Mouse (Mus musculus) neural tube, embryonic 15.5 days (tissue): ENCODE measurements around the gene Brpf1. TPM values are rescaled to one million over a fixed set of nuclear protein-coding genes. Genes with fewer than 3 reads are reported as not detected.

Source experiments
- ATAC-seq: fragments of 200-750 bp; cut with Nextera tagmentation; 2 replicates; pipeline ENCODE4 v1.8.0; 2017; ENCODE audit warnings: mild to moderate bottlenecking, moderate TSS enrichment, moderate library complexity; ENCODE audit not compliant: low FRiP score
- H3K27ac ChIP-seq: fragments of 300-500 bp; sonication (generic); replicated peaks from 2 replicates; pipeline ENCODE4 v1.5.1; 2015; ENCODE audit warnings: mild to moderate bottlenecking, inconsistent platforms
- H3K27me3 ChIP-seq: fragments of 300-500 bp; sonication (generic); replicated peaks from 2 replicates; pipeline ENCODE4 v1.6.1; 2015; ENCODE audit warnings: inconsistent platforms
- H3K36me3 ChIP-seq: fragments of 300-500 bp; sonication (generic); 2 replicates; pipeline ENCODE4 v1.6.1; 2015; ENCODE audit warnings: inconsistent platforms
- H3K4me1 ChIP-seq: fragments of 300-500 bp; sonication (generic); 2 replicates; pipeline ENCODE4 v1.6.1; 2015; ENCODE audit warnings: inconsistent platforms
- H3K4me2 ChIP-seq: fragments of 300-500 bp; sonication (generic); 2 replicates; pipeline ENCODE4 v1.6.1; 2015; ENCODE audit warnings: inconsistent platforms, mild to moderate bottlenecking, moderate library complexity
- H3K4me3 ChIP-seq: fragments of 300-500 bp; sonication (generic); replicated peaks from 2 replicates; pipeline ENCODE4 v1.5.1; 2015; ENCODE audit warnings: mild to moderate bottlenecking, inconsistent platforms
- H3K9ac ChIP-seq: fragments of 300-500 bp; sonication (generic); replicated peaks from 2 replicates; pipeline ENCODE4 v1.6.1; 2015; ENCODE audit warnings: mild to moderate bottlenecking, inconsistent platforms
- H3K9me3 ChIP-seq: fragments of 300-500 bp; sonication (generic); replicated peaks from 2 replicates; pipeline ENCODE4 v1.6.1; 2016; ENCODE audit warnings: inconsistent platforms
- WGBS: fragments of 180-500 bp; shearing (Covaris S2); methylation state at CpG from one replicate; pipeline ENCODE4 v1.1.7; 2015; ENCODE audit warnings: mixed read lengths; 5-methylcytosine and 5-hydroxymethylcytosine counted together
- polyA plus RNA-seq: library from polyadenylated mRNA; unstranded; fragments of >200 nt; fragmentation: Nextera tagmentation; extraction: Ambion mirVana; gene quantifications from 2 replicates; pipeline ENCODE4 v1.2.1, GENCODE M21; 2015

Brpf1 gene
- polyA plus RNA-seq, 1 experiment from 2014 or later, result 13.8 TPM

DNA sequence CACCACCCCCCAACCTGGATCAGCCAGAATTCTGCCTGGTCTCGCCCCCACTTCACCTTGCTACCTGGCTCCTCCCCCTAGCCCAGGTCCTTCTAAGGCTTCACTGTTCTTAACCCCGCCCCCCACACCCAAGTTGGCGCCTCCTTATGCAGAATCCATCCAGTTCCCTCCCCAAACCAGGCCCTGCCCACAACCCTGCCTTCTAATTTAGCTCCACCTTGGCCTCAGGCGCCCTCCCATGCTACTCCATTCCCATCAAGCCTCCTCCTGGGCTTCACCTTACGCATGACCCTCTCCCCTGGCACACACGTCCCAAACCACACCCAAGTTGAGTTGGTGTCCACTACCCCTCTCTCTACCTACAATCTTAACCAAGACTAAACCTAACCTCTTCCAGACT is 23.4 kb upstream of the Brpf1 start:
- H3K4me2 ChIP-seq, result peak overlapping the region; percentile 82

DNA sequence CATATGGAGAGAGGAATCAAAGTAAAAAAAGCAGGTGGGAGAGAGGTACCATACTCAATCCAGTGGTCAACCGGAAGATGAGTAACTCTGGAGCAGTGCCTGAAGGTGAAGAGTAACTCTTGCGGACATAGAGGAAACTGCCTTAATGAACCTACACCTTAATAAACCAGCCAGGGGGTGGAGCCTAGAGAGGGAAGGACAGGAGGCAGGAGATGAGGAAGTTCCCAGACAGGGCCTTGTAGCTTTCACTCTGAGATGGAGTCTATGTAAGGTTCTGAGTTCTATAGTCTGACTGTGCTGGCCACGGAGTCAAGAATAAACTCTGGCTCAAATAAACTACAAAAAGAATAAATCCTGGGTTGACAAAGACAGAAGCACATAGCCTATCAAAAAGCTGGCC is 22.0 kb upstream of the Brpf1 start:
- Histone ChIP-seq H3K9me3 (no peaks in the 10 kb centered on the region), H3K9ac (no peak overlapping the region), H3K4me2 (no peak overlapping the region), H3K27me3 (peaks cover 49% of the 10 kb centered on the region), H3K36me3 (peaks cover 6% of the 10 kb centered on the region; the same call in 1 of the 2 replicates), H3K4me3 (no peak overlapping the region), H3K4me1 (peaks cover 17% of the 10 kb centered on the region), H3K27ac (no peak overlapping the region)
- WGBS, result 80% methylated on average over 3 of the region's 3 CpGs
- no peak for ATAC-seq

More for the DNA sequence above, 23.4 kb upstream of the Brpf1 start:
- no peak overlapping the region for H3K9ac ChIP-seq
- peaks cover 49% of the 10 kb centered on the region for H3K27me3 ChIP-seq
- H3K4me3 ChIP-seq, result no peak overlapping the region; the same call in 1 of the 2 replicates
- no peak overlapping the region for H3K27ac ChIP-seq
- no peaks in the 10 kb centered on the region for H3K9me3 ChIP-seq
- H3K36me3 ChIP-seq, result peaks cover 13% of the 10 kb centered on the region; the same call in 1 of the 2 replicates
- peaks cover 17% of the 10 kb centered on the region for H3K4me1 ChIP-seq
- no peak for ATAC-seq
- 11% methylated on average over 6 of the region's 6 CpGs for WGBS

DNA sequence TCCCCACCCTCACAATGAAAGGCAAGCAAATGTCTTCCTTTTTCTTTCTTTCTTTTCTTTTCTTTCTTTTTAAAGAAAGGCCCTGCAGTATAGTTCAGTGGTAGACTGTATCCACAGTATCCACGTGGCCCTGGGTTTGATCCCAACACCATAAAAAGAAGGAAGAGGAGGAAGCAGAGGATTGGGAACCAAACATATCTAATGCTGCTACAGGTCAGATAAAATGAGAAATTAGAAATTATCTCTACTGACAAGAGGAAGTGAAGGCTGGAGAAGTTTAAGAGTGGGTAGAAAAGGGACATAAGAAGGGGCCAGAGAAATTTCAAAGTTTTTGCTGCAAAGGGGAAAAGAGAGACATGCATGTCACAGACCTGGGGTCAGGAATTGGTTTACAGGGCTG is 20.6 kb upstream of the Brpf1 start:
- no peaks in the 10 kb centered on the region for H3K36me3 ChIP-seq

DNA sequence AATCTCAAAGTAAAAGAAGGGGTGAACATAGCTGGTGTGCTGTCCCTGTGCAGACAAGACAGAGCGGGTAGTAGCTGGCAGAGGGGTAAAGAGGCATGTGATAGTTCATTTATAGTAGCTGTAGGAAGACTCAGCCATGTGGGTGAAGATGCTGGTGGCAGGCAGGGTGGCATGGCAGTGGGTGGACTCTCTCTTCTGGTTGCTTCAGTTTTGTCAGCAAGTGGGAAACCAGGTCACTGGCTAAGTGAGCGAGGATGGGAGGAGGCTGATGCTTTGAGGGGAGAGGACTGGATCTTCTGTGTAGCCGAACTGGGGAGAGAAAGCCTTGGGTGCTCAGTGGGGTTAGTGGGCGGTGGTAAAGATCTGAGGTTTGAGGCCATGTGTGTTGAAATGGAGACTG is 19.7 kb upstream of the Brpf1 start:
- no peaks in the 10 kb centered on the region for H3K9me3 ChIP-seq
- no peak overlapping the region for H3K9ac ChIP-seq
- H3K4me3 ChIP-seq, result no peak overlapping the region
- peaks cover 11% of the 10 kb centered on the region for H3K4me1 ChIP-seq
- no peaks in the 10 kb centered on the region for H3K36me3 ChIP-seq
- no peak overlapping the region for H3K27ac ChIP-seq
- WGBS, result 85% methylated on average over 4 of the region's 4 CpGs
- no peak for ATAC-seq
- no peak overlapping the region for H3K4me2 ChIP-seq
- H3K27me3 ChIP-seq, result peaks cover 31% of the 10 kb centered on the region

More for the DNA sequence above, 20.6 kb upstream of the Brpf1 start:
- Histone ChIP-seq H3K27ac (no peak overlapping the region), H3K9ac (no peak overlapping the region), H3K4me3 (no peak overlapping the region), H3K4me1 (peaks cover 17% of the 10 kb centered on the region), H3K27me3 (peaks cover 40% of the 10 kb centered on the region), H3K9me3 (no peaks in the 10 kb centered on the region), H3K4me2 (no peak overlapping the region)
- WGBS, result 42% methylated on average over 1 of the region's 1 CpGs
- no peak for ATAC-seq

DNA sequence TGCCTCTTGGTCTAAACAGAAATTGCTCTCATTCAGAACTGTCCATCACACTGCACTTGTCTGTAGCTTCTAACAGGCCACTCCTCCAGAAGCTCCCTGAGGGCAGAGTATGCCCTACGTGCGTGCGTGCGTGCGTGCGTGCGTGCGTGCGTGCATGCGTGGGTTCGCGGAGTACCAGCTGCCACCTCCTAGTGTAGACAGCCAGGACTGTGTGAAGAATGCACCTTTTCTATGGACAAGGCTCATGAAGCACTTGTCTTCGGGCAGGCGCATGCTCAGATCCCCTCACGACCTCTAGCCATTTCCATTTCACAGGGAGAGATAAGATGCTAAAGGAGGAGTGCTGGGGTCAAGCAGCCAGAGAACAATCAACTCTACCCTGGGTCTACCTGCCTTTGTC is 17.6 kb upstream of the Brpf1 start:
- Histone ChIP-seq H3K27ac (no peak overlapping the region), H3K9me3 (no peaks in the 10 kb centered on the region), H3K9ac (no peak overlapping the region), H3K36me3 (no peaks in the 10 kb centered on the region), H3K27me3 (peaks cover 10% of the 10 kb centered on the region), H3K4me3 (no peak overlapping the region), H3K4me1 (no peaks in the 10 kb centered on the region), H3K4me2 (no peak overlapping the region)
- ATAC-seq, result no peak
- 91% methylated on average over 15 of the region's 15 CpGs for WGBS

DNA sequence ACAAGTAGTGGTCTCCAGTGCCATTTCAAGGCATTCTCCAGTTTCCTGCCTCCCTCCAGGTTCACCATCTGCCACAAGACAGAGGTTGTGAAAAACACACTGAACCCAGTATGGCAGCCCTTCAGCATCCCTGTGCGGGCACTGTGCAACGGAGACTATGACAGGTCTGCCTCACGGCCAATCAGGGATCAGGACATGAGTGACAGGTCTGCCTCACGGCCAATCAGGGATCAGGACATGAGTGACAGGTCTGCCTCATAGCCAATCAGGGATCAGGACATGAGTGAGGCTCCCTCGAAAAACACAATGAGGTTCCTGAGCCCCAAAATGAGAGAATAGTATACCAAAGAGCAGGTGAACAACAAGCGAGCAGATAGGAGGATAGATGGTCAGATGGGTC is 16.6 kb upstream of the Brpf1 start:
- no peak for ATAC-seq
- no peak overlapping the region for H3K4me3 ChIP-seq
- WGBS, result 70% methylated on average over 6 of the region's 6 CpGs
- H3K9ac ChIP-seq, result no peak overlapping the region
- H3K27me3 ChIP-seq, result no peaks in the 10 kb centered on the region; the same call in 1 of the 2 replicates
- H3K27ac ChIP-seq, result no peak overlapping the region
- H3K36me3 ChIP-seq, result no peaks in the 10 kb centered on the region
- no peak overlapping the region for H3K4me2 ChIP-seq
- no peaks in the 10 kb centered on the region for H3K4me1 ChIP-seq
- H3K9me3 ChIP-seq, result no peaks in the 10 kb centered on the region

DNA sequence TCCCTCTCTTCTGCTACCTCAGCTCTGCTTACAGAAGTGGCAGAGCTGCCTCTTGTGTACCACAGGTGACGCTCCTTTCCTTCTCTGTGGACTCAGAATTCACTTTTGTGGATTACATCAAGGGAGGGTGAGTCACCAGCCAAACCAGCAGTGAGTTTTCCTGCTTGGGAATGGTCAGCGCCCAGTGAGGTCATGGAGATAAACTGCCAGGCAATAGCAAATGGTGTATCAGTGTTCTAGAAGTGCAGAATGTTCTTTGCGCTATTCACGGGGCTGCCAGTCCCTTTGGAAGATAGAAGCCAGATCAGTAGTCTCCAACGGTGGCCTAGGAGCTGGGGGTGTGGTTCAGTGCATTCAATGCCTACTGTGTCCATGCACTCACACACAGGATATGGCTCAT is 14.0 kb upstream of the Brpf1 start:
- no peaks in the 10 kb centered on the region for H3K4me1 ChIP-seq
- H3K27me3 ChIP-seq, result no peaks in the 10 kb centered on the region
- no peak for ATAC-seq
- H3K36me3 ChIP-seq, result no peaks in the 10 kb centered on the region
- no peak overlapping the region for H3K4me3 ChIP-seq
- WGBS, result 81% methylated on average over 5 of the region's 5 CpGs
- H3K9me3 ChIP-seq, result no peaks in the 10 kb centered on the region
- H3K9ac ChIP-seq, result no peak overlapping the region
- H3K4me2 ChIP-seq, result no peak overlapping the region
- H3K27ac ChIP-seq, result no peak overlapping the region

DNA sequence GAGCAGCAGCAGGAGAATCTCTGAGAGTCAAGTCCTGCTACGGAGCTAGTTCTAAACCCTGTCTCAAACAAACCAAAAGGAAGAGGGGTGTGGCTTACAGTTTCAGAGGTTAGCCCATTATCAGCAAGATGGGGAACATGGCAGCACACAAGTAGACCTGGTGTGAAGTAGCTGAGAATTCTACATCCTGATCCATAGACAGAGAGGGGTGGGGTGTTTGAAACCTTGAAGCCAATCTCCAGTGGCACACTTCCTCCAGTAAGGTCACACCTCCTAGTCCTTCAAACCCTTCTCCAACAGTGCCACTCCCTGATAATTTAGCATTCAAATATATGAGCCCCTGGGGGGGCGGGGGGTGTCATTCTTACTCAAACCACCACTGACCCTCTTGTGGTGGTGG is 10.9 kb upstream of the Brpf1 start:
- no peaks in the 10 kb centered on the region for H3K9me3 ChIP-seq

DNA sequence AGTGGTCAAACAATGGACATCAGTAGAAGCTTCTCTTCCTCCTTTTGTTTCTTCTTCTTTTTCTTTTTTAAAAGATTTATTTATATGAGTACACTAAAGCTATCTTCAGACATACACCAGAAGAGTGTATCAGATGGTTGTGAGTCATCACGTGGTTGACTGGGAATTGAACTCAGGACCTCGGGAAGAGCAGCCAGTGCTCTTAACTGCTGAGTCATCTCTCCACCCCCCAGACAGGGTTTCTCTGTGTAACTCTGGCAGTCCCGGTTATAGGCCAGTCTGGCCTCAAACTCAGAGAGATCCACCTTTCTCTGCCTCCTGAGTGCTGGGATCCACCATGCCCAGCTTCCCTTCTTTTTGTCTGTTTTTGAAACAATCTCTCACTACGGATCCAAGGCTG is 10.3 kb upstream of the Brpf1 start:
- no peak for ATAC-seq
- H3K4me1 ChIP-seq, result no peaks in the 10 kb centered on the region
- no peaks in the 10 kb centered on the region for H3K9me3 ChIP-seq
- WGBS, result 78% methylated on average over 4 of the region's 4 CpGs
- no peaks in the 10 kb centered on the region for H3K27me3 ChIP-seq
- H3K4me2 ChIP-seq, result no peak overlapping the region
- H3K9ac ChIP-seq, result no peak overlapping the region
- no peaks in the 10 kb centered on the region for H3K36me3 ChIP-seq
- no peak overlapping the region for H3K4me3 ChIP-seq
- H3K27ac ChIP-seq, result no peak overlapping the region

More for the DNA sequence above, 10.9 kb upstream of the Brpf1 start:
- no peaks in the 10 kb centered on the region for H3K36me3 ChIP-seq
- H3K4me3 ChIP-seq, result no peak overlapping the region
- H3K4me2 ChIP-seq, result no peak overlapping the region
- no peak overlapping the region for H3K9ac ChIP-seq
- no peak for ATAC-seq
- H3K27ac ChIP-seq, result no peak overlapping the region
- no peaks in the 10 kb centered on the region for H3K27me3 ChIP-seq
- H3K4me1 ChIP-seq, result no peaks in the 10 kb centered on the region
- WGBS, result 85% methylated on average over 2 of the region's 2 CpGs

DNA sequence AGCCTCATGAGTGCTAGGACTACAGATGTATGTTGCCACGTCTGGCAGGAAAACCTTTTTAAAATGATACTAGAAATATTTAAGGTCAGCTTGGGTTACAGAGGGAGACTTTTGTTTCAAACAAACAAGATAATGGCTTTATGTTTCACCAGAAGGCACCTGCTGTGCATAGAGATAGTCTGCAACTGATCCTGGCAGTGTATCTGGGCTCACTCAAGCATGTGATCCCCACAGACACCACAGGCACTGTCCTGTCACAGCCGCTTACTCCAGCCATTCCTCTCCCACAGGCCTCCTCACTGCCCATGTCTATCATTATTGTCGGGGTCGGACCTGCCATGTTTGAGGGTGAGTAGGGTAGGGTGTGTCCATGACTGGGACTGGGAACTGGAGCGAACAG is 5.6 kb upstream of the Brpf1 start:
- H3K4me1 ChIP-seq, result peaks cover 7% of the 10 kb centered on the region
- H3K27me3 ChIP-seq, result no peaks in the 10 kb centered on the region
- H3K4me2 ChIP-seq, result no peak overlapping the region
- ATAC-seq, result no peak
- no peak overlapping the region for H3K4me3 ChIP-seq
- no peaks in the 10 kb centered on the region for H3K9me3 ChIP-seq
- 79% methylated on average over 5 of the region's 5 CpGs for WGBS
- H3K27ac ChIP-seq, result no peak overlapping the region
- no peak overlapping the region for H3K9ac ChIP-seq
- no peaks in the 10 kb centered on the region for H3K36me3 ChIP-seq

DNA sequence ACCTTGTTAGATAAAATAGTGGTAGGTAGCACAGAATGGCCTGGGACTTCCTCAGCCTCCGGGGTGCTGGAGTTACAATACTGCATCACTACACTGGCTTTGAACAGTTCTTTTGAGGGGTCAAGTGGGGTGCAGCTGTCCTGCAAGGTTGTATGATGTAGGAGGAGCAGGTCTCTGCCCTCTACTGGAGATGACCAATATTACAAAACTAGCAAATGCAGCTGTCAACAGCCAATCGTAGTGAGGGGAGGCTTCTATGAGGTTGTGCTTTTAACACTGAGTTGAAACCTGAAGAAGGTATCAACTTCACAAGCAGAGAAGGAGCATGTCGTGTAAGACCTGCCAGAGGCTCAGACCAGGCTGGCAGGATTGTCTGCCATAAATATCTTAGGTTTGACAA is 4.7 kb upstream of the Brpf1 start:
- no peaks in the 10 kb centered on the region for H3K9me3 ChIP-seq
- H3K27me3 ChIP-seq, result no peaks in the 10 kb centered on the region
- H3K36me3 ChIP-seq, result no peaks in the 10 kb centered on the region
- H3K4me1 ChIP-seq, result peaks cover 7% of the 10 kb centered on the region
- H3K27ac ChIP-seq, result no peak overlapping the region
- no peak overlapping the region for H3K9ac ChIP-seq
- ATAC-seq, result no peak
- H3K4me2 ChIP-seq, result no peak overlapping the region
- WGBS, result 34% methylated on average over 3 of the region's 3 CpGs
- H3K4me3 ChIP-seq, result no peak overlapping the region

DNA sequence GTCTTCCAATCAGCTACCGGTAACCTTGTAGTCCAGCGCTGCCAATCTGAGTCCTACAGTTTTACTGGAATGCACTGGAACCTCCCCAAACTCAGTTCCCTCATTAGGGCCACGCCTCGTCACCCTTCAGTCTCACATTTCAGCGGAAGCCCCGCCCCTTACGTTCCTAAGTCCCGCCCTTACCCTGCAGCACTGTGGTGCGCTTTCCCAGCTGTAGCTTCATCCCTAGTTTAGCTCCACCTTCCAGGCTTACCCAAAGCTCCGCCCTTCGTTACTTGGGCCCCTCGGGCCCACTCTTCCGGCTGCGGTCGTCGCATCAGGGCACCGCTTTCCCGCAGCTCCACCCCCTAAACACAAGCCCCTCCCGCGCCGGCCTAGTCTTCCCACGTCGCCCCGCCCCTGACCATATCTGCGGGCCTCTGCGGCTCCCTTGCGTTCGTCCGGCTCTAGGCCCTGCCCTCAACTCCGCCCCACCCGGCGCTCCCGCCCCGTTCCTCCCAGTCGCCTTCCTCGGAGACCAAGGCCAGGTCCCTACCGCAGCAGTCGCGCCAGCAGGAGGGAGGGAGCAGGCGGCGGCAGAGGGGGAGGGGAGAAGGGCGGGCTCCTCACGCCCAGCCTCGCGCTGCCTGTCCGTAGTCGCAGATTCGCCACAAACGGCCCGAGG is 483 bp upstream of the Brpf1 start:
- Histone ChIP-seq H3K4me1 (peaks cover 36% of the 10 kb centered on the region), H3K27me3 (no peaks in the 10 kb centered on the region), H3K36me3 (peaks cover 14% of the 10 kb centered on the region), H3K4me2 (peak overlapping the region; percentile 98), H3K27ac (peak overlapping the region; percentile 97), H3K4me3 (peak overlapping the region; percentile 99), H3K9me3 (no peaks in the 10 kb centered on the region), H3K9ac (peak overlapping the region; percentile 93)
- ATAC-seq, result peak; percentile 97
- under 1% methylated on average over 48 of the region's 50 CpGs for WGBS
